Mouse (Mus musculus) C2C12 (cell line): ENCODE results near the gene Olfr477. TPM values are rescaled to one million over a fixed set of nuclear protein-coding genes. Genes with fewer than 3 reads are reported as not detected.
"Not testable (repeated sequence)": the region's sequence is repeated elsewhere in the genome, so short reads cannot be mapped to it uniquely, and the experiment has no call there.

Source experiments
- H3K27me3 ChIP-seq: one replicate; pipeline ENCODE4 v1.6.1; 2011; ENCODE audit not compliant: control insufficient read depth, insufficient read depth, insufficient read length
- H3K36me3 ChIP-seq: one replicate; pipeline ENCODE4 v1.6.1; 2011; ENCODE audit not compliant: control insufficient read depth, insufficient read depth
- H3K4me3 ChIP-seq: one replicate; pipeline ENCODE4 v1.5.1; 2011; ENCODE audit warnings: mild to moderate bottlenecking, control low read depth; ENCODE audit not compliant: poor library complexity, insufficient read depth, severe bottlenecking
- H3K79me2 ChIP-seq: one replicate; pipeline ENCODE4 v1.6.1; 2011; ENCODE audit not compliant: control insufficient read depth, insufficient read depth
- H3K79me3 ChIP-seq: one replicate; pipeline ENCODE4 v1.6.1; 2011; ENCODE audit warnings: low read depth, control low read depth
- H3ac ChIP-seq: one replicate; pipeline ENCODE3; 2011; ENCODE audit warnings: low read depth; ENCODE audit not compliant: control insufficient read depth, insufficient read length
- CEBPB ChIP-seq: IDR thresholded peaks from one replicate; pipeline ENCODE4 v1.6.1; 2011; ENCODE audit warnings: low read depth, mild to moderate bottlenecking, control low read depth, moderate library complexity
- CTCF ChIP-seq: IDR thresholded peaks from one replicate; pipeline ENCODE4 v1.5.1; 2011; ENCODE audit not compliant: control insufficient read depth, insufficient read depth, insufficient read length
- FOSL1 ChIP-seq: IDR thresholded peaks from one replicate; pipeline ENCODE4 v1.8.0; 2011; ENCODE audit warnings: mild to moderate bottlenecking, low read length; ENCODE audit not compliant: poor library complexity, insufficient read depth, severe bottlenecking
- MAX ChIP-seq: IDR thresholded peaks from one replicate; pipeline ENCODE4 v1.6.1; 2011; ENCODE audit warnings: mild to moderate bottlenecking, control low read depth
- MYOD1 ChIP-seq: IDR thresholded peaks from one replicate; pipeline ENCODE4 v1.6.1; 2011; ENCODE audit warnings: low read depth; ENCODE audit not compliant: control insufficient read depth, insufficient read length
- MYOG ChIP-seq: IDR thresholded peaks from one replicate; pipeline ENCODE4 v1.6.1; 2011; ENCODE audit not compliant: control insufficient read depth, insufficient read length; ENCODE audit errors: extremely low read depth
- USF1 ChIP-seq: IDR thresholded peaks from one replicate; pipeline ENCODE4 v1.6.1; 2011; ENCODE audit warnings: low read depth, mild to moderate bottlenecking, control low read depth, moderate library complexity
- long read RNA-seq, 2 experiments: library from polyadenylated mRNA; unstranded; transcript quantifications; one replicate each; pipeline ENCODE4 v2.0.0; 2019 to 2020
- polyA plus RNA-seq: library from polyadenylated mRNA; unstranded; fragments of >200 nt; fragmentation: generic; extraction: Trizol; gene quantifications from one replicate; pipeline ENCODE4 v1.2.1, GENCODE M21; 2012; ENCODE audit warnings: missing spikeins

The Olfr477 gene
- not detected for polyA plus RNA-seq
- long read RNA-seq, experiment 1 = 0 reads
- long read RNA-seq, experiment 2 = 0 reads

DNA sequence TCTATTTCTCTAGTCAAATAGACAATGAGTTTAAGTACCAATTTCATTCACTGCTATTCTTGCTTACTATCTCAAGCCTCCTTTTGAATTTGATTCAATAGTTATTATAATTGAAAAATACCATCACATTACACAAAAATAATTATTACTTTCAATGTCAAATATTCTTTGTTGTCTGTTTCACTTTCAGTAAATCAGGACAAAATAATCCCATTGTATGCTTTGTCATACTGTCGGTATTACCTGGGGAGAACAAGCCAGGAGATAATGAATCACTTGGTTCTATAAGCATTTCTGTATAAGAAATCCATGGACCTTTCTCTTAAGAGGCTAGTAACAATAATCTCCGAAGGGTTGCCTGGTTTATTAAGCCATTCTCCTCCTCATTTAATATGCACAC lies at the start of gene Olfr477:
TSS of gene Olfr477 (plus strand) at position 301 of the 400 bp plus-strand sequence.
- TF ChIP-seq MAX = no peak
- TF ChIP-seq FOSL1 = no peak
- TF ChIP-seq CTCF = no peak
- Histone ChIP-seq H3K36me3 (no peaks in the 10 kb centered on the region), H3K79me3 (no peaks in the 10 kb centered on the region), H3K79me2 (no peaks in the 10 kb centered on the region), H3K27me3 (no peaks in the 10 kb centered on the region), H3ac (no peak within 1 kb of the TSS), H3K4me3 (no peak within 1 kb of the TSS)

DNA sequence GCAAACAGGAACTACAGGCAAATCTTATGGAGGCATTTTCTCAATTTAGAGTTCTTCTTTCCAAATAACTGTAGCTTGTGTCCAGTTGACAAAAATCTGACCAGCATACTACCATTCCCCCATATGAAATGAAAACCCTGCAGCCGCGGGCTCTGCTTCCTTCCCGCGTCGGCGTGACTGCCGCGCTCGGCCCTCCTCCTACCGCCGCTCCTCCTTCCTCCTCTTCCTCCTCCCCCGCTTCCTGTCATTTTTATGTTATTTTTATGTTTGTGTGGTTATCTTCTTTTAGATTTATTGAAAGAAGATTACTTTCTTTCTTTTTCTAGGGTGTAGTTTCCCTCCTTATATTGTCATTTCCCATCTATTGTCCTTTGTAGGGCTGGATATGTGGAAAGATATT lies 34.0 kb upstream of the Olfr477 start:
- not testable (repeated sequence) for H3K79me3 ChIP-seq, H3K79me2 ChIP-seq, H3K36me3 ChIP-seq, H3K4me3 ChIP-seq, H3ac ChIP-seq, H3K27me3 ChIP-seq

DNA sequence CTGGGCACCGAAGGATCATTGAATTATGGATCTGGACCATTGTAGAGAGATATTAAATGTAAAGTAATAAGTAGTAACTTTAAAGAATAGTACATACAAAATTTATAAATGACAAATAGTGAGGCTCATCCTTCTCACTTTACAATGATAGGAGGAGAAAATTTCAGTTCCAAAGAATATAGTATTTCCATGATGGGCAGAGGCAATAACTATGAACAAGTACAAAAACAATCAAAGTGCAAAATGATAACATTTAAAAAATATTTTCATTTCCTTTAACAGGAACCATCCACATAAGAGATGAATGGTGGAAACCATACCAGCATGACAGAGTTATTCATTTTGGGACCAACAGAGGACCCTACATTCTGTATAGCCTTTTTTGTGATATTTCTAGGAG lies 32.1 kb upstream of the Olfr477 start, which contains the start of gene Olfr474:
TSS of gene Olfr474 (plus strand) at position 301 of the 400 bp plus-strand sequence.
- Histone ChIP-seq H3K36me3 (no peaks in the 10 kb centered on the region), H3K79me3 (no peaks in the 10 kb centered on the region), H3K27me3 (no peaks in the 10 kb centered on the region), H3ac (no peak within 1 kb of the TSS), H3K4me3 (no peak within 1 kb of the TSS), H3K79me2 (no peaks in the 10 kb centered on the region)
- TF ChIP-seq USF1 (no peak), CTCF (no peak), MAX (no peak), FOSL1 (no peak), CEBPB (no peak)

DNA sequence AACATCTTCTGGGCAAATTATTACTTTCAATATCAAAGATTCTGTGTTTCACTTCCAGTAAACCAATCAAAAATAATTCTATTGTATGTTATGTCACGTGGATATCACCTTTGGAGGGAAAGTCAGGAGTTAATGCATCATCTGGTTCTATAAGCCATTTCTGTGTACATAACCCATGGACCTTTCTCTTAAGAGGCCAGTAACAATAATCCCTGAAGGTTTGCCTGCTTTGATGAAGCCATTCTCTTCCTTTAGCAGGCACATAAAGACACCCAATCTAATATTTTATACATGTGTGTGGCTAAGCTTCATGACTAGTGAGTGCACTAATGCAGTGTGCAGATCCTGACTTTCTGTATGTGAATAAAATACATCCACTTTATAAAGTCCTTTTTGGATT lies 22.0 kb upstream of the Olfr477 start, which contains the start of gene Olfr476:
TSS of gene Olfr476 (plus strand) at position 301 of the 400 bp plus-strand sequence.
- Histone ChIP-seq H3K27me3 (no peaks in the 10 kb centered on the region), H3ac (no peak within 1 kb of the TSS), H3K79me2 (no peaks in the 10 kb centered on the region), H3K4me3 (no peak within 1 kb of the TSS), H3K79me3 (no peaks in the 10 kb centered on the region), H3K36me3 (no peaks in the 10 kb centered on the region)
- no peak for TF ChIP-seq FOSL1
- no peak for TF ChIP-seq MYOD1

DNA sequence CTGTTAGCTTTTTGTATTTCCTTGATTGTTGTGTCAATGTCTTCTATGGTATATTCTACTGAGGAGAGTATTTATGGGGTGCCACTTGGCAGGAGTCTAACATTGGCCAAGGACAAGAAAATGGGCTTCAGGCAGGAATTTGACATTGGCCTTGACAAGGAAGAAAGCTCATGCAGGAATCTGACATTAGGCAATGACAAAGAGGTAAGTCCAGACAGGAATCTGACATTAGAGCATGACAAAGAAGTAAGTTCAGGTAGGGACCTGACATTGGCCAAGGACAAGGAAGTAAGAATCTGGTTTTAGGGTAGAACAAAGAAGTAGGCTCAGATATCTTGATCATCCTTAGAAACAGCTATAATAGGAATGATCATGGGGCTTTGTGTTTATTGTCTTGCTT lies 27.8 kb downstream of the Olfr477 start:
- H3K36me3 ChIP-seq, H3K79me2 ChIP-seq: not testable (repeated sequence)

DNA sequence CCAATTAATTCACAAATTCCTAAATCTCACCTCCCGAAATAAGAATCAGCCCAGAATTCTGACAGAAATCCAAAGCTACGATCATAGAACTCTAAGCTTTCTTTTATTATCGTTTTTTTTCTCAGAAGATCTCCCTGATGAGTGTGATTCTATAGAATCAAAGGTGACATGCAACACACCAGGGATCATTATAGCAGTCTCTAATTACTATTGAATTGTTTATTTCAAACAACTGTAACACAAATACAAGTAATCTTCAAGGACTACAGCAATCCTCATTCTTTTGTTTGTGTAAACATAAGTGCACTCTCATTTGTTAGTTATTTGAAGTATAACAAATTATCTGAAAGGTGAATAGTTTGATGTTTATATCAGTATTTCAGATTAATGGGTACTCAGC lies 47.4 kb downstream of the Olfr477 start, which contains the start of gene Olfr478:
TSS of gene Olfr478 (minus strand) at position 101 of the 400 bp plus-strand sequence.
- Histone ChIP-seq H3K79me2 (no peaks in the 10 kb centered on the region), H3K4me3 (no peak within 1 kb of the TSS), H3ac (no peak within 1 kb of the TSS), H3K27me3 (no peaks in the 10 kb centered on the region), H3K79me3 (no peaks in the 10 kb centered on the region), H3K36me3 (no peaks in the 10 kb centered on the region)
- TF ChIP-seq FOSL1 (no peak), MYOD1 (no peak), MAX (no peak), CEBPB (no peak), USF1 (no peak), MYOG (no peak), CTCF (no peak)

More for the DNA sequence above, 27.8 kb downstream of the Olfr477 start:
- H3ac ChIP-seq, H3K79me3 ChIP-seq, H3K27me3 ChIP-seq, H3K4me3 ChIP-seq: not testable (repeated sequence)

Other genes starting within 250 kb of the Olfr477 start
- not detected for gene Cyb5r2, start 228.7 kb upstream of the Olfr477 start, polyA plus RNA-seq
- gene Ovch2, start 185.5 kb upstream of the Olfr477 start, polyA plus RNA-seq = not detected
- not detected for gene Olfr467, start 174.4 kb upstream of the Olfr477 start, polyA plus RNA-seq
- not detected for gene Olfr469, start 161.2 kb upstream of the Olfr477 start, polyA plus RNA-seq
- gene Olfr470, start 139.2 kb upstream of the Olfr477 start, polyA plus RNA-seq = not detected
- gene Olfr472, start 88.8 kb upstream of the Olfr477 start, polyA plus RNA-seq = not detected
- gene Olfr473, start 56.2 kb upstream of the Olfr477 start, polyA plus RNA-seq = not detected
- not detected for gene Olfr474, start 32.0 kb upstream of the Olfr477 start, polyA plus RNA-seq
- gene Olfr476, start 21.9 kb upstream of the Olfr477 start, polyA plus RNA-seq = not detected
- gene Olfr478, start 47.3 kb downstream of the Olfr477 start, polyA plus RNA-seq = not detected
- not detected for gene Olfr479, start 64.0 kb downstream of the Olfr477 start, polyA plus RNA-seq
- not detected for gene Olfr480, start 80.7 kb downstream of the Olfr477 start, polyA plus RNA-seq
- gene Olfr481, start 93.2 kb downstream of the Olfr477 start, polyA plus RNA-seq = not detected
- gene Olfr482, start 110.9 kb downstream of the Olfr477 start, polyA plus RNA-seq = 0.01 TPM
- not detected for gene Olfr483, start 114.2 kb downstream of the Olfr477 start, polyA plus RNA-seq
- not detected for gene Olfr484, start 140.8 kb downstream of the Olfr477 start, polyA plus RNA-seq
- not detected for gene Olfr485, start 173.2 kb downstream of the Olfr477 start, polyA plus RNA-seq
- gene Olfr486, start 186.0 kb downstream of the Olfr477 start, polyA plus RNA-seq = not detected
- gene Olfr487, start 227.9 kb downstream of the Olfr477 start, polyA plus RNA-seq = not detected